Mouse (Mus musculus) kidney, adult 2 months (tissue): ENCODE results near the gene Lins1.

Source experiments
- CTCF ChIP-seq: fragments of 200-500 bp; conservative IDR thresholded peaks from 2 replicates; pipeline ENCODE4 v1.5.1; 2011; ENCODE audit warnings: low read depth, mild to moderate bottlenecking, control low read depth, low read length, moderate library complexity, mixed read lengths; ENCODE audit not compliant: insufficient read depth, insufficient read length
- POLR2A ChIP-seq: fragments of 200-500 bp; IDR thresholded peaks from one replicate; pipeline ENCODE4 v1.6.1; 2011; ENCODE audit warnings: low read depth, low read length, control low read depth

- TF ChIP-seq POLR2A (no peak), CTCF (no peak)
These were observed 45.3 kb downstream of the Lins1 start for GRCm38 (mm10) chr7:66734993-66735392.
